Mouse (Mus musculus) layer of hippocampus, adult 18-20 months (tissue): ENCODE results near the gene Ly6c2. TPM values are rescaled to one million over a fixed set of nuclear protein-coding genes. Genes with fewer than 3 reads are reported as not detected.

Experiments
- total RNA-seq, 2 experiments: library from RNA; stranded (reverse); gene quantifications; 2 replicates each; pipeline ENCODE4 v1.2.3; 2021

The Ly6c2 gene
- total RNA-seq, 2 experiments from 2014 or later: 1.7 to 2.0 TPM

Other genes starting within 250 kb of the Ly6c2 start
- not detected for gene 2010109I03Rik, start 214.9 kb downstream of the Ly6c2 start, total RNA-seq
- gene Ly6i, start 128.5 kb downstream of the Ly6c2 start, total RNA-seq: not detected
- 10 to 100 TPM; 24.4 to 25.7 TPM for gene Ly6a, start 113.9 kb downstream of the Ly6c2 start, total RNA-seq
- gene Ly6c1, start 63.1 kb downstream of the Ly6c2 start, total RNA-seq: 10 to 100 TPM; 59.8 to 63.1 TPM
- not detected for gene Ly6g, start 43.3 kb upstream of the Ly6c2 start, total RNA-seq
- not detected for gene BC025446, start 104.4 kb upstream of the Ly6c2 start, total RNA-seq
- not detected for gene Ly6f, start 156.5 kb upstream of the Ly6c2 start, total RNA-seq